Mouse (Mus musculus) limb, embryonic 12.5 days (tissue): ENCODE measurements around the gene Olfr1467. TPM values are rescaled to one million over a fixed set of nuclear protein-coding genes. Genes with fewer than 3 reads are reported as not detected.

Source experiments
- ATAC-seq: fragments of 200-750 bp; cut with Nextera tagmentation; 2 replicates; pipeline ENCODE4 v1.8.0; 2017; ENCODE audit warnings: low read depth, moderate TSS enrichment; ENCODE audit not compliant: insufficient number of reproducible peaks, insufficient read depth, low FRiP score, low TSS enrichment
- H3K27ac ChIP-seq: fragments of 300-500 bp; sonication (generic); 2 replicates; pipeline ENCODE4 v1.5.1; 2016; ENCODE audit warnings: mild to moderate bottlenecking, moderate library complexity
- H3K27me3 ChIP-seq: fragments of 300-500 bp; sonication (generic); 2 replicates; pipeline ENCODE4 v1.6.1; 2016; ENCODE audit warnings: mild to moderate bottlenecking, moderate library complexity
- H3K36me3 ChIP-seq: fragments of 300-500 bp; sonication (generic); 2 replicates; pipeline ENCODE4 v1.6.1; 2016; ENCODE audit warnings: mild to moderate bottlenecking, moderate library complexity
- H3K4me1 ChIP-seq: fragments of 300-500 bp; sonication (generic); replicated peaks from 2 replicates; pipeline ENCODE4 v1.6.1; 2016
- H3K4me2 ChIP-seq: fragments of 300-500 bp; sonication (generic); 2 replicates; pipeline ENCODE4 v1.6.1; 2016; ENCODE audit warnings: mild to moderate bottlenecking, moderate library complexity
- H3K4me3 ChIP-seq: fragments of 300-500 bp; sonication (generic); replicated peaks from 2 replicates; pipeline ENCODE4 v1.5.1; 2016; ENCODE audit warnings: mild to moderate bottlenecking
- H3K9ac ChIP-seq: fragments of 300-500 bp; sonication (generic); replicated peaks from 2 replicates; pipeline ENCODE4 v1.6.1; 2016; ENCODE audit warnings: mild to moderate bottlenecking, moderate library complexity
- H3K9me3 ChIP-seq: fragments of 300-500 bp; sonication (generic); 2 replicates; pipeline ENCODE4 v1.6.1; 2016; ENCODE audit warnings: mild to moderate bottlenecking, moderate library complexity
- WGBS: fragments of 180-500 bp; shearing (Covaris S2); methylation state at CpG from one replicate; pipeline ENCODE4 v1.1.7; 2016; 5-methylcytosine and 5-hydroxymethylcytosine counted together
- polyA plus RNA-seq: library from polyadenylated mRNA; unstranded; fragments of >200 nt; fragmentation: Nextera tagmentation; extraction: Ambion mirVana; gene quantifications from 2 replicates; pipeline ENCODE4 v1.2.1, GENCODE M21; 2016

The Olfr1467 gene
- not detected in 2 replicates for polyA plus RNA-seq

DNA sequence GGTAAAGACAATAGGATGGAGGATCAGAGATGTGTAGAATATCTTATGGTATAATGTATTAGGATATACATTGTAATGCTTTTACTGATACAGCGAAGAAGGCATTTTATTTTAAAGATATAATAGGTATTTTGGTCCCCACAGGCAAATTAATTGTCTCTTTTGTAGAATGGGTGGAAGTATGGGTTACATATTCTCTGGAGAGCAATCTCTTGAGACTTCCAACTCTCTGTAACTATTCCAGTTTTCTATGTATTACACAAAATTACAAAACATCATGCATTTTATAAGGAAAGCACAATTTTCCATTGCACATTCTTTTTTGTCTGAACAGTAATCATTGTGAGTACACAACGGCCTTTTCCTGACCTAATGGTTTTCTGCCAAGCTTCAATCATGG lies at the start of gene Olfr1467:
TSS of gene Olfr1467 (plus strand) at position 301 of the 400 bp plus-strand sequence.
- H3K9ac ChIP-seq, result no peak within 1 kb of the TSS
- H3K4me2 ChIP-seq, result no peak within 1 kb of the TSS
- no peaks in the 10 kb centered on the region for H3K4me1 ChIP-seq
- no peaks in the 10 kb centered on the region for H3K27me3 ChIP-seq
- 70% methylated on average over 2 of the region's 2 CpGs for WGBS
- H3K9me3 ChIP-seq, result peaks cover 15% of the 10 kb centered on the region
- no peak within 1 kb of the TSS for H3K27ac ChIP-seq
- no peaks in the 10 kb centered on the region for H3K36me3 ChIP-seq
- ATAC-seq, result no peak
- H3K4me3 ChIP-seq, result no peak within 1 kb of the TSS

DNA sequence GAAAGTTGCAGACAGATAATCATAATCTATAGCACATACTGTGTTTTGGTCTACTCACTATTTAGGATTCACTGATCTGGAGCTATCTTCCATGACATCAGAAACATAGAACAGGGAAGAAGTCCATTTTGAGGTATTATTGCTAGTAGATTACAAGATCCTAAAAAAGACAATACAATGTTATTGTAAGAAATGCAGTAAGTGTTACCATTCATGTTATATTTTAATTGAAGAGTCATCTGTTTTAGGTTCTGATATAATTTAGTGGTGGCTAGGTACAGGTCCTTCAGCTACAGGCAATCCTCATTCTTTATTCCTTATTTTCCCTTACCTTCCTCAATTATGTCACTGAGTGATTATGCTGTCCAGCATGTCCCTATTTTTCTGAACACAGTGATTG lies 46.6 kb upstream of the Olfr1467 start, which contains the start of gene Olfr1465:
TSS of gene Olfr1465 (minus strand) at position 101 of the 400 bp plus-strand sequence.
- Histone ChIP-seq H3K9ac (no peak within 1 kb of the TSS), H3K4me1 (no peaks in the 10 kb centered on the region), H3K4me2 (no peak within 1 kb of the TSS), H3K27ac (no peak within 1 kb of the TSS), H3K36me3 (no peaks in the 10 kb centered on the region), H3K9me3 (peaks cover 7% of the 10 kb centered on the region; the same call in 1 of the 2 replicates), H3K27me3 (no peaks in the 10 kb centered on the region), H3K4me3 (no peak within 1 kb of the TSS)
- no peak for ATAC-seq

DNA sequence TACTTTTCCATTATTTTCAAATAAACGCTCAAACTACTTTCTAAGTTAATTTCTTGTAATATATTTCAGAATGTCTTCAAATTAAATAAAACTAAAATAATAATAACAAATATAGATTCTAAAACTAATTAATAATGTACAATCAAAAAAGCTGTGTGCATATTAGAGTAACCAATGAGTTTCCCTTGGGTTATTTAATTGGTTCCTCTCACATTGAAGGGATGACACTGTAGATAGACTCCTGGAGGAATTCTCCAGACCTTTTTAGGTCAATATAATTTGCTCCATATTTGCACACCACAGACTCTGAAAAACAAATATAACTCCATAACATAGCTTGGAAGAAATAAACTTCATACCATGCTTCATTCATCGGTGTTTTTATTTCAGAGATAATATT lies 23.5 kb upstream of the Olfr1467 start, which contains the start of gene Olfr1466:
TSS of gene Olfr1466 (plus strand) at position 301 of the 400 bp plus-strand sequence.
- WGBS, result 84% methylated on average over 2 of the region's 2 CpGs
- Histone ChIP-seq H3K9ac (no peak within 1 kb of the TSS), H3K36me3 (no peaks in the 10 kb centered on the region), H3K27me3 (no peaks in the 10 kb centered on the region), H3K9me3 (peaks cover 15% of the 10 kb centered on the region; the same call in 1 of the 2 replicates), H3K27ac (no peak within 1 kb of the TSS), H3K4me2 (no peak within 1 kb of the TSS), H3K4me3 (no peak within 1 kb of the TSS), H3K4me1 (no peaks in the 10 kb centered on the region)
- ATAC-seq, result no peak

DNA sequence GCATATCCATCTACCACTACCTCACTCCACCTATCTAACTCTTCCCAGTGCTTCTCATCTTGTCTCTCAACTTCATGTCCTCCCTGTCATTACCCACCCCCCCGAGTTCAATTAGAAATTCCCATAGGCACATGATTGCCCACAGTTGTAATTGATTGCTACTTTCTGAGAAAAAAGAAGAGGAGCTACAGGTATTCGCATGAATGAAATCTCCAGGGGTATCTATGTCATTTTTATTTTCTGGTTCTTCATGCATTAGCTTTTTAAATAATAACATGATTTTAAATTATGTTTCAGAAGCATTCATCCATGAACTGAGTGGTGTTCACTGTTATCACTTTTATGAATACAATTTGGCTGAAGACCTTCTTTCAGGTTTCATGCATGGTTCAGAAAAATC lies 45.5 kb downstream of the Olfr1467 start, which contains the start of gene Olfr1469:
TSS of gene Olfr1469 (plus strand) at position 301 of the 400 bp plus-strand sequence.
- ATAC-seq, result no peak
- no peak within 1 kb of the TSS for H3K27ac ChIP-seq
- H3K9ac ChIP-seq, result no peak within 1 kb of the TSS
- H3K4me3 ChIP-seq, result no peak within 1 kb of the TSS
- 0 out of 2 replicates have a peak, but pooled peaks cover 9% of the 10 kb centered on the region for H3K9me3 ChIP-seq
- WGBS, result 81% methylated on average over 2 of the region's 2 CpGs
- H3K4me2 ChIP-seq, result no peak within 1 kb of the TSS
- H3K27me3 ChIP-seq, result no peaks in the 10 kb centered on the region
- no peaks in the 10 kb centered on the region for H3K36me3 ChIP-seq
- H3K4me1 ChIP-seq, result no peaks in the 10 kb centered on the region

Other genes with a start within 250 kb of the Olfr1467 start
- not detected in 2 replicates for gene Olfr1459, start 212.7 kb upstream of the Olfr1467 start, polyA plus RNA-seq
- gene Olfr1461, start 199.2 kb upstream of the Olfr1467 start, polyA plus RNA-seq, result not detected in 2 replicates
- not detected in 2 replicates for gene Olfr1462, start 176.5 kb upstream of the Olfr1467 start, polyA plus RNA-seq
- not detected in 2 replicates for gene Olfr1463, start 130.9 kb upstream of the Olfr1467 start, polyA plus RNA-seq
- gene Olfr1465, start 46.7 kb upstream of the Olfr1467 start, polyA plus RNA-seq, result not detected in 2 replicates
- not detected in 2 replicates for gene Olfr1466, start 23.4 kb upstream of the Olfr1467 start, polyA plus RNA-seq
- gene Olfr1469, start 45.6 kb downstream of the Olfr1467 start, polyA plus RNA-seq, result not detected in 2 replicates
- gene Olfr1471, start 81.2 kb downstream of the Olfr1467 start, polyA plus RNA-seq, result not detected in 2 replicates
- not detected in 2 replicates for gene Olfr1472, start 93.8 kb downstream of the Olfr1467 start, polyA plus RNA-seq
- not detected in 2 replicates for gene Olfr1474, start 107.3 kb downstream of the Olfr1467 start, polyA plus RNA-seq
- gene Olfr1475, start 118.0 kb downstream of the Olfr1467 start, polyA plus RNA-seq, result not detected in 2 replicates
- gene Olfr1477, start 138.3 kb downstream of the Olfr1467 start, polyA plus RNA-seq, result not detected in 2 replicates
- not detected in 2 replicates for gene Olfr1480, start 165.7 kb downstream of the Olfr1467 start, polyA plus RNA-seq
- gene Olfr1484, start 221.3 kb downstream of the Olfr1467 start, polyA plus RNA-seq, result not detected in 2 replicates